Mouse (Mus musculus) forebrain, postnatal 0 days (tissue): ENCODE measurements around the gene Nup155. TPM values are rescaled to one million over a fixed set of nuclear protein-coding genes. Genes with fewer than 3 reads are reported as not detected.

Experiments
- ATAC-seq: fragments of 200-750 bp; cut with Nextera tagmentation; 2 replicates; pipeline ENCODE4 v1.8.0; 2017; ENCODE audit warnings: mild to moderate bottlenecking, moderate library complexity
- DNase-seq: peaks from one replicate; pipeline ENCODE4 v3.0.0-alpha.2; 2015
- H3K27ac ChIP-seq: fragments of 300-500 bp; sonication (generic); 2 replicates; pipeline ENCODE4 v1.5.1; 2014; ENCODE audit warnings: low read depth, mild to moderate bottlenecking, antibody characterized with exemption, low read length, moderate library complexity, mixed read lengths
- H3K27me3 ChIP-seq: fragments of 300-500 bp; sonication (generic); 2 replicates; pipeline ENCODE4 v1.6.1; 2014; ENCODE audit warnings: mild to moderate bottlenecking, low read length, mixed read lengths; ENCODE audit not compliant: insufficient read depth
- H3K36me3 ChIP-seq: fragments of 300-500 bp; sonication (generic); 2 replicates; pipeline ENCODE4 v1.6.1; 2014; ENCODE audit warnings: mild to moderate bottlenecking, moderate library complexity; ENCODE audit not compliant: insufficient read depth
- H3K4me1 ChIP-seq: fragments of 300-500 bp; sonication (generic); 2 replicates; pipeline ENCODE4 v1.6.1; 2014; ENCODE audit warnings: antibody characterized with exemption; ENCODE audit not compliant: insufficient read depth
- H3K4me2 ChIP-seq: fragments of 300-500 bp; sonication (generic); 2 replicates; pipeline ENCODE4 v1.6.1; 2014; ENCODE audit warnings: low read depth, mild to moderate bottlenecking, moderate library complexity
- H3K4me3 ChIP-seq: fragments of 300-500 bp; sonication (generic); 2 replicates; pipeline ENCODE4 v1.5.1; 2014; ENCODE audit warnings: low read depth, low read length, mixed read lengths
- H3K9ac ChIP-seq: fragments of 300-500 bp; sonication (generic); 2 replicates; pipeline ENCODE4 v1.6.1; 2014; ENCODE audit warnings: mild to moderate bottlenecking
- H3K9me3 ChIP-seq: fragments of 300-500 bp; sonication (generic); 2 replicates; pipeline ENCODE4 v1.6.1; 2016; ENCODE audit warnings: low read length
- CTCF ChIP-seq: sonication (generic); IDR thresholded peaks from 2 replicates; pipeline ENCODE4 v1.5.1; 2016; ENCODE audit warnings: antibody characterized with exemption, control low read depth, low read depth
- whole genome bisulfite sequencing: fragments of 180-500 bp; shearing (Covaris S2); extraction: QIAGEN DNeasy Blood & Tissue Kit; methylation state at CpG from one replicate; pipeline ENCODE4 v1.1.7; 2014; 5-methylcytosine and 5-hydroxymethylcytosine counted together
- polyA plus RNA-seq: library from polyadenylated mRNA; unstranded; fragments of >200 nt; fragmentation: Nextera tagmentation; extraction: Ambion mirVana; gene quantifications from 2 replicates; pipeline ENCODE4 v1.2.1, GENCODE M21; 2015
- total RNA-seq: library from RNA; depleted of rRNA; stranded (reverse); fragments of >200 nt; gene quantifications from 2 replicates; pipeline ENCODE4 v1.2.3, GENCODE M21; 2014; rRNA removed

The Nup155 gene
- total and polyA plus RNA-seq, 2 experiments from 2014 or later = 6.2 to 46.9 TPM

- Histone ChIP-seq H3K36me3 (peaks cover 69% of the 10 kb centered on the region), H3K4me2 (no peak overlapping the region), H3K27me3 (no peaks in the 10 kb centered on the region), H3K9me3 (no peaks in the 10 kb centered on the region), H3K9ac (no peak overlapping the region), H3K27ac (no peak overlapping the region), H3K4me1 (no peaks in the 10 kb centered on the region), H3K4me3 (no peak overlapping the region)
- DNase-seq (no peak), ATAC-seq (no peak)
- TF ChIP-seq CTCF = no peak
- WGBS = 98% methylated on average over 3 of the region's 3 CpGs
Measured at GRCm38 (mm10) chr15:8190435-8190834, 81.4 kb downstream of the Nup155 start.

DNA sequence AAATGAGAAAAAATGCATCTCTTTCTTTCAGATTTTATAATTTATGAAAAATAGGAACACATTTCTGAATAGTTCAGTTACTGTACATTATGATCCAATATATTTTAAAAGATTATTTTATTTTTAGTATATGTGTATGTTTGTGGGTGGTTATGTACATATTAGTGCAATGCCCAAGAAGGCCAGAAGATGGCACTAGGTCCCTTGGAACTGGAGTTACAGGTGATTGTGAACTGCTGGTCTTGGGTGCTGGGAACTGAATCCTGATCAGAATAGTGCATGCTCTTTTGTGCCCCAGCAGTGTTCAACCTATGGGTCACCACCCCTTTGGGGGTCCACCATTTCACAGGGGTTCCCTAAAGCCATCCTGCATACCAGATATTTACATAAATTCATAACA lies 91.2 kb downstream of the Nup155 start:
- H3K27ac ChIP-seq = no peak overlapping the region
- H3K9me3 ChIP-seq = no peaks in the 10 kb centered on the region
- H3K4me1 ChIP-seq = no peaks in the 10 kb centered on the region
- H3K4me3 ChIP-seq = no peak overlapping the region
- no peak for ATAC-seq
- no peak for DNase-seq
- H3K4me2 ChIP-seq = no peak overlapping the region
- peaks cover 52% of the 10 kb centered on the region for H3K36me3 ChIP-seq
- no peak overlapping the region for H3K9ac ChIP-seq
- no peaks in the 10 kb centered on the region for H3K27me3 ChIP-seq
- TF ChIP-seq CTCF = no peak

- WGBS = 93% methylated on average over 6 of the region's 6 CpGs
- Histone ChIP-seq H3K9me3 (no peaks in the 10 kb centered on the region), H3K36me3 (peaks cover 68% of the 10 kb centered on the region), H3K27ac (no peak overlapping the region), H3K27me3 (no peaks in the 10 kb centered on the region), H3K4me3 (no peak overlapping the region), H3K4me1 (no peaks in the 10 kb centered on the region), H3K9ac (no peak overlapping the region), H3K4me2 (no peak overlapping the region)
- DNase-seq (no peak), ATAC-seq (no peak)
- TF ChIP-seq CTCF = no peak
Measured at GRCm38 (mm10) chr15:8208362-8208761, 99.3 kb downstream of the Nup155 start.

Other genes starting within 250 kb of the Nup155 start
- 57.9 and 66.8 TPM in 2 replicates for gene Wdr70, start 10.1 kb upstream of the Nup155 start, total RNA-seq
- 63.8 and 71.3 TPM in 2 replicates for gene Wdr70, start 10.1 kb upstream of the Nup155 start, polyA plus RNA-seq
- gene Cplane1, start 59.8 kb downstream of the Nup155 start, total RNA-seq = 25.0 and 37.0 TPM in 2 replicates
- gene Cplane1, start 59.8 kb downstream of the Nup155 start, polyA plus RNA-seq = 5.3 and 10.1 TPM in 2 replicates